Mouse (Mus musculus): ENCODE data around the gene Tsc2.

Tsc2 gene

GRCm38 (mm10) chr17:24632167-24632812, at the start of gene Tsc2, which contains the start of gene Nthl1:
Tsc2 (minus strand) TSS chr17:24632630.
Nthl1 (plus strand) TSS chr17:24632680.
- no peak; the same call in 1 of the 2 replicates for TF ChIP-seq GATA4 (IDR thresholded peaks at IDR 0.05; ENCODE audit: insufficient replicate concordance, low read length)

GRCm38 (mm10) chr17:24677500-24678080, 45.2 kb upstream of the Tsc2 start:
- TF ChIP-seq GATA4 (IDR thresholded peaks at IDR 0.05; ENCODE audit: insufficient replicate concordance, low read length): no peak

DNA sequence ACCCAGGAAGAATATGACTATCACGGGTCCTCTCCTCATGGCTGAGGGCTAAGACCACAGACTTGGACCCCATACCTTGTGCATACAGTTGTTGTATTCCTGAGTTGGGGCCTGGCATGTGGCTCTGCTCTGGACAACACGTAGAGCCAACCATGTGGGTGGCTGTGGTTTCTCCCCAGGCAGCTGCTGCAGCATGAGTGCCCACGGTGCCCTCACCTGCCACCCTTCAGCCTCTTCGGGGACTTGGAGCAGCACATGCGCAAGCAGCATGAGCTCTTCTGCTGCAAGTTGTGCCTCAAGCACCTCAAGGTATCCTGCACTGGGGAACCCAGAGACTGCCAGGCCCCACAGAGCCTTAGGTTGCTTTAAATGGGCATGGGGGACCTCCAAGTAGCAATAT, 44.4 kb upstream of the Tsc2 start:
- no peak for TF ChIP-seq GATA4 (IDR thresholded peaks at IDR 0.05; ENCODE audit: insufficient replicate concordance, low read length)

DNA sequence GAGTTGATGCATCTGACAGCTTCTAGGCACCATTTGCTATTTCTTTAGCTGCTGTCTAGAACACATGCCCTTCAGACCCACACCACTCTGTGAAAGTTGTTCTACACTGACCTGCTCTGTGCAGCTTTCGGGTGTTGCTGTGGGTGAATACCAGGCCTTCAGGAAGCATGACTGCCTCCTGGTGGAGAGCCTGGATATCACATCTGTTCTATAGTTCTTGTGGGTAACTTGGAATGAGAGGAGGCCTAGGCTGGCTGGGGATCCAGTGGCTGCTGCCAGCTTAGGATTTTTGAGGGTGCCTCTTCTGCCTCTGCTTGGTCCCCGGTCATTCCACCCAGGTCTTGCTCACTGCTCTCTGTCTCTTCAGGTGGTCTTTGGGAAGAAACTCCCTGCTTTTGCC, 43.8 kb upstream of the Tsc2 start:
- TF ChIP-seq GATA4 (IDR thresholded peaks at IDR 0.05; ENCODE audit: insufficient replicate concordance, low read length): no peak

GRCm38 (mm10) chr17:24674277-24674676, 41.8 kb upstream of the Tsc2 start:
- no peak for TF ChIP-seq GATA4 (IDR thresholded peaks at IDR 0.05; ENCODE audit: insufficient replicate concordance, low read length)

- no peak for TF ChIP-seq GATA4 (IDR thresholded peaks at IDR 0.05; ENCODE audit: insufficient replicate concordance, low read length)
These were observed 39.7 kb upstream of the Tsc2 start for GRCm38 (mm10) chr17:24672141-24672540.

- TF ChIP-seq GATA4 (IDR thresholded peaks at IDR 0.05; ENCODE audit: insufficient replicate concordance, low read length): no peak
These were observed 38.9 kb upstream of the Tsc2 start for GRCm38 (mm10) chr17:24671346-24671745.

GRCm38 (mm10) chr17:24670246-24670844, 37.9 kb upstream of the Tsc2 start:
- no peak for TF ChIP-seq GATA4 (IDR thresholded peaks at IDR 0.05; ENCODE audit: insufficient replicate concordance, low read length)

- TF ChIP-seq GATA4 (IDR thresholded peaks at IDR 0.05; ENCODE audit: insufficient replicate concordance, low read length): no peak
These were observed 37.3 kb upstream of the Tsc2 start, which contains the start of gene Zfp598 for GRCm38 (mm10) chr17:24669545-24670245. Zfp598 (plus strand) TSS chr17:24669687.

DNA sequence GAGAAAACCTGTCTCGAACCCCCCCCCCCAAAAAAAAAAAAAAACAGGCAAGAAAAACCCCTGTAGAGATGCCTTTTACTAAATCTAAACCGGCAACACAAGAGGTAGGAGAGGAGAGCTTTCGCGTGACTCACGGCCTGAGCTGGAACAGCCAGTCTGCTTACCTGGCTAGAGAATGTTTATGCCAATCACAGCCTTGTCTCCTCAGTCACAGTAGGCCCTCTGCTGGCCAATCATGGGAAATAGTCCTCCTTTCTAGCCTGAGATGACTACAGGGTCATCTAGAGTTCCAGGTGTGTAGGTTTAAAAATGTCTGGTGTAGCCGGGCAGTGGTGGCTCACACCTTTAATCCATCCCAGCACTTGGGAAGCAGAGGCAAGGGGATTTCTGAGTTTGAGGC, 35.0 kb upstream of the Tsc2 start:
- no peak for TF ChIP-seq GATA4 (IDR thresholded peaks at IDR 0.05; ENCODE audit: insufficient replicate concordance, low read length)

DNA sequence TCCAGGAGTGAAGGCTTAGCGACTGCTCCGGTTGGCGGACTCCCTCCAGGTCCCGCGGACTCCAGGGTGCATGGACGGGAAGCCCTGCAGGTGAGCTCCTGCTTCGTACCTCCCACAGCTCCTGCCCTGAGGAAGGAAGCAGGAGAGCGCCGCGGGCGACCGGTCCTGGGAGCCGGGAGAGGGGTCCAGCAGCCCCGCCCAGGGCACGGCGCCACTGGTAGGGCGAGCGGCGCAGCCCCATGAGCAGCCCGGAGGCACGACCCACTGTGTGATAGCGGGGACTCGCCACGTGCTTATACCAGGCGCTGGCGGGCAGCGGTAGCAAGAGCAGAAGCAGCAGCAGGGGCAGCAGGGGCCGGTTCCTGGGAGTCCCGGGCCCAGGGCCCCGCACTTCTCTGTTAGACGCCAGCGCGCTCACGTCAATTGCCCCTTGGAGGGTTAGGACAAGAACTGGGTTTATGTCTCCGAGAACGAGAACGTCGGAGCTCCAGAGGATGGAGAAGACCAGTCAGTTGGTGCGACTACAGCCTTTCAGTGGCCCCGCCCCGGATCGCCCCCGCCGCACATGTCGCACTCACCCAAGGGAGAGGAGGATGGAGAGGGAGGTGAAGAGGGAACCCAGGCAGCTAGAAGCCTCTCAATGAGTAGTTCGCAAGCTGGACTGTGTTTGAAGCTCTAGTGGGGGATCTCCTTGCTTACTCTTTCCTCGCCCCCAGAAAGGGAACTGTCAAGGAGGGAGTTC, 25.8 kb upstream of the Tsc2 start, which contains the start of gene Npw:
Gene Npw, minus strand, starts transcription at position 441 of the 742 bp plus-strand sequence.
- TF ChIP-seq GATA4 (IDR thresholded peaks at IDR 0.05; ENCODE audit: insufficient replicate concordance, low read length): no peak

GRCm38 (mm10) chr17:24654969-24655368, 22.5 kb upstream of the Tsc2 start:
- no peak for TF ChIP-seq GATA4 (IDR thresholded peaks at IDR 0.05; ENCODE audit: insufficient replicate concordance, low read length)

DNA sequence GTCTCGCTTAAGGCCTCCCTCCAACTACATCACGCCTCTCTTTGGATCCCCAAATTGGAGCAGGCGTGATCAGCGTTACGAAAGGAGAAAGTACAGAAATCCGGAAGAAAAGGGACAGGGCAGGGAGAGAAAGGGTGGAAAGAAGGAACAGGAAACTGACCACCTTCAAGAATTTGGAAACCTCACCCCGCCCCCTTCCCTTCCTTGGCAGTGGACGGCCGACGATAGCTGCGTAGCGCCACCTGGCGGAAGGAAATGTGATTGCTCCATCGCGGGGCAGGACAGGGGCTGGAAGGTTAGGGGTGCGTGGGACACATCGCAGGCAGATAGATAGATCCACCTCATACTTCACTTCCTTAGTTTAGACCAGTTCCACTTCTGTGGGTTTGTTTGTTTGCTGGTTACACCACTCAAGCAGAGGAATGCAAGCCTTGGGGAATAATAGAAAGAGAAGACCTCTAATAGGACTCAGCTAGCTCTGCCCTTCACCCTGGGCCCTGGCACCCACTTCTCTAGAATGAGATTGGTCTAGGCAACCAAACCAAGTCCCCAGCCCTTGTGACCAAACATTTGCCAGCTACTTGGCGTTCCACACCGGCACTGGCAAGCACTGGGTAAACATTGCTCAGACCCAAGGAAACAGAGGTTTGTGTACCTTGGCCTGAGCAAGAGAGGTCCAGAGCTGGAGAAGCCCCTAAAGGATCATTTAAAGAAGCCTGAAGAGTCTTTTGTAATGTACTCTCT, 21.7 kb upstream of the Tsc2 start:
- TF ChIP-seq GATA4 (IDR thresholded peaks at IDR 0.05; ENCODE audit: insufficient replicate concordance, low read length): no peak

GRCm38 (mm10) chr17:24651835-24652234, 19.4 kb upstream of the Tsc2 start:
- no peak for TF ChIP-seq GATA4 (IDR thresholded peaks at IDR 0.05; ENCODE audit: insufficient replicate concordance, low read length)

Data from liver, adult (tissue).